Mouse (Mus musculus): ENCODE data around the gene Rnf145. TPM values are rescaled to one million over a fixed set of nuclear protein-coding genes. Genes with fewer than 3 reads are reported as not detected.

Gene Rnf145
- polyA plus RNA-seq, 1 experiment, result 13.0 TPM

- H3K36me3 ChIP-seq (ENCODE audit: control insufficient read depth), result no peaks in the 10 kb centered on the region
- no peak for TF ChIP-seq GATA1 (IDR thresholded peaks at IDR 0.05; ENCODE audit: low read length)
- TF ChIP-seq TAL1 (IDR thresholded peaks at IDR 0.05; ENCODE audit: low read length), result no peak
- H3K27me3 ChIP-seq (ENCODE audit: control insufficient read depth), result peaks cover 90% of the 10 kb centered on the region
- peaks cover 8% of the 10 kb centered on the region for H3K4me1 ChIP-seq (ENCODE audit: control insufficient read depth)
- H3K9me3 ChIP-seq (ENCODE audit: control insufficient read depth, low read length), result peaks cover 8% of the 10 kb centered on the region; the same call in 1 of the 2 replicates
- H3K4me3 ChIP-seq (replicated peaks), result no peak overlapping the region
These were observed 94.8 kb downstream of the Rnf145 start for GRCm38 (mm10) chr11:44613411-44614180.

Other genes with a start within 250 kb of the Rnf145 start
- gene Il12b, start 118.9 kb upstream of the Rnf145 start, polyA plus RNA-seq (2012), result not detected in 2 replicates
- gene Ublcp1, start 48.5 kb upstream of the Rnf145 start, polyA plus RNA-seq (2012), result 0.53 and 0.54 TPM in 2 replicates
- not detected in 2 replicates for gene Ebf1, start 98.4 kb downstream of the Rnf145 start, polyA plus RNA-seq (2012)